Mouse (Mus musculus) heart, postnatal 0 days (tissue): Measurements from ENCODE around the gene Hexb. TPM values are rescaled to one million over a fixed set of nuclear protein-coding genes. Genes with fewer than 3 reads are reported as not detected.

ENCODE experiments used
- ATAC-seq: fragments of 200-750 bp; cut with Nextera tagmentation; 2 replicates; pipeline ENCODE4 v1.8.0; 2017; ENCODE audit warnings: low read depth, moderate number of reproducible peaks, moderate library complexity; ENCODE audit not compliant: insufficient read depth
- DNase-seq: peaks from one replicate; pipeline ENCODE4 v3.0.0-alpha.2; 2016; ENCODE audit warnings: low spot score
- H3K27ac ChIP-seq: fragments of 300-500 bp; sonication (generic); 2 replicates; pipeline ENCODE4 v1.5.1; 2014; ENCODE audit warnings: low read depth, mild to moderate bottlenecking
- H3K27me3 ChIP-seq: fragments of 300-500 bp; sonication (generic); 2 replicates; pipeline ENCODE4 v1.6.1; 2014; ENCODE audit warnings: low read length, mixed read lengths; ENCODE audit not compliant: control insufficient read depth, insufficient read depth
- H3K36me3 ChIP-seq: fragments of 300-500 bp; sonication (generic); replicated peaks from 2 replicates; pipeline ENCODE4 v1.6.1; 2014; ENCODE audit warnings: low read length, mixed read lengths; ENCODE audit not compliant: control insufficient read depth, insufficient read depth
- H3K4me1 ChIP-seq: fragments of 300-500 bp; sonication (generic); 2 replicates; pipeline ENCODE4 v1.6.1; 2014; ENCODE audit warnings: antibody characterized with exemption; ENCODE audit not compliant: control insufficient read depth, insufficient read depth
- H3K4me2 ChIP-seq: fragments of 300-500 bp; sonication (generic); 2 replicates; pipeline ENCODE4 v1.6.1; 2014; ENCODE audit warnings: low read depth, mild to moderate bottlenecking, low read length, moderate library complexity
- H3K4me3 ChIP-seq: fragments of 300-500 bp; sonication (generic); 2 replicates; pipeline ENCODE4 v1.5.1; 2014; ENCODE audit warnings: low read depth, low read length
- H3K9ac ChIP-seq: fragments of 300-500 bp; sonication (generic); replicated peaks from 2 replicates; pipeline ENCODE4 v1.6.1; 2014; ENCODE audit warnings: low read depth, low read length, mixed read lengths
- H3K9me3 ChIP-seq: fragments of 300-500 bp; sonication (generic); replicated peaks from 2 replicates; pipeline ENCODE4 v1.6.1; 2016; ENCODE audit warnings: low read length; ENCODE audit not compliant: control insufficient read depth
- CTCF ChIP-seq: IDR thresholded peaks from 2 replicates; pipeline ENCODE4 v1.5.1; 2016; ENCODE audit warnings: antibody characterized with exemption, control low read depth, low read depth
- EP300 ChIP-seq: IDR thresholded peaks from 2 replicates; pipeline ENCODE4 v1.6.1; 2016; ENCODE audit warnings: antibody characterized with exemption, low read depth
- WGBS: fragments of 180-500 bp; shearing (Covaris S2); extraction: QIAGEN DNeasy Blood & Tissue Kit; methylation state at CpG from one replicate; pipeline ENCODE4 v1.1.7; 2014; 5-methylcytosine and 5-hydroxymethylcytosine counted together
- polyA plus RNA-seq: library from polyadenylated mRNA; unstranded; fragments of >200 nt; fragmentation: Nextera tagmentation; extraction: Ambion mirVana; gene quantifications from 2 replicates; pipeline ENCODE4 v1.2.1, GENCODE M21; 2015
- total RNA-seq: library from RNA; depleted of rRNA; stranded (reverse); fragments of >200 nt; gene quantifications from 2 replicates; pipeline ENCODE4 v1.2.3, GENCODE M21; 2014; ENCODE audit warnings: low replicate concordance

Hexb gene
- total and polyA plus RNA-seq, 2 experiments from 2014 or later: 21.4 to 21.9 TPM

- Histone ChIP-seq H3K4me3 (no peak overlapping the region), H3K9ac (no peak overlapping the region), H3K9me3 (no peaks in the 10 kb centered on the region), H3K36me3 (0 out of 2 replicates have a peak, but pooled peaks cover 12% of the 10 kb centered on the region), H3K4me1 (0 out of 2 replicates have a peak, but pooled peaks cover 8% of the 10 kb centered on the region), H3K27ac (no peak overlapping the region), H3K4me2 (no peak overlapping the region), H3K27me3 (no peaks in the 10 kb centered on the region)
- 63% methylated on average over 4 of the region's 4 CpGs for WGBS
- ATAC-seq (no peak), DNase-seq (no peak)
- TF ChIP-seq EP300 (no peak), CTCF (no peak)
These were observed 11.8 kb downstream of the Hexb start for GRCm38 (mm10) chr13:97186346-97186745.

- Histone ChIP-seq H3K36me3 (peaks cover 28% of the 10 kb centered on the region), H3K9ac (no peak overlapping the region), H3K4me1 (0 out of 2 replicates have a peak, but pooled peaks cover 8% of the 10 kb centered on the region), H3K9me3 (no peaks in the 10 kb centered on the region), H3K4me2 (no peak overlapping the region), H3K4me3 (no peak overlapping the region), H3K27ac (no peak overlapping the region), H3K27me3 (no peaks in the 10 kb centered on the region)
- DNase-seq: no peak
- no peak for TF ChIP-seq CTCF
- TF ChIP-seq EP300: no peak
- ATAC-seq: no peak
- WGBS: 16% methylated on average over 5 of the region's 5 CpGs
These were observed 13.5 kb downstream of the Hexb start for GRCm38 (mm10) chr13:97184656-97185055.

- ATAC-seq: no peak
- Histone ChIP-seq H3K27me3 (no peaks in the 10 kb centered on the region), H3K4me3 (no peak overlapping the region), H3K9me3 (no peaks in the 10 kb centered on the region), H3K4me2 (no peak overlapping the region), H3K4me1 (0 out of 2 replicates have a peak, but pooled peaks cover 8% of the 10 kb centered on the region), H3K27ac (no peak overlapping the region), H3K9ac (no peak overlapping the region), H3K36me3 (peaks cover 33% of the 10 kb centered on the region)
- TF ChIP-seq EP300 (no peak), CTCF (no peak)
- 80% methylated on average over 2 of the region's 2 CpGs for WGBS
- DNase-seq: no peak
These were observed 14.0 kb downstream of the Hexb start for GRCm38 (mm10) chr13:97184168-97184567.

GRCm38 (mm10) chr13:97182821-97183220, 15.3 kb downstream of the Hexb start:
- 71% methylated on average over 4 of the region's 4 CpGs for WGBS
- Histone ChIP-seq H3K9ac (no peak overlapping the region), H3K36me3 (peaks cover 41% of the 10 kb centered on the region), H3K4me3 (no peak overlapping the region), H3K9me3 (no peaks in the 10 kb centered on the region), H3K4me2 (no peak overlapping the region), H3K27me3 (no peaks in the 10 kb centered on the region), H3K27ac (no peak overlapping the region), H3K4me1 (0 out of 2 replicates have a peak, but pooled peaks cover 6% of the 10 kb centered on the region)
- TF ChIP-seq EP300 (no peak), CTCF (no peak)
- ATAC-seq (no peak), DNase-seq (no peak)

GRCm38 (mm10) chr13:97180113-97180828, 17.9 kb downstream of the Hexb start:
- Histone ChIP-seq H3K4me1 (0 out of 2 replicates have a peak, but pooled peaks cover 5% of the 10 kb centered on the region), H3K9ac (no peak overlapping the region), H3K27ac (no peak overlapping the region), H3K4me2 (no peak overlapping the region), H3K4me3 (no peak overlapping the region), H3K9me3 (no peaks in the 10 kb centered on the region), H3K27me3 (no peaks in the 10 kb centered on the region), H3K36me3 (peaks cover 64% of the 10 kb centered on the region)
- DNase-seq: no peak
- TF ChIP-seq EP300 (no peak), CTCF (no peak)
- no peak for ATAC-seq
- 71% methylated on average over 6 of the region's 6 CpGs for WGBS
